In the genomic region with DNA sequence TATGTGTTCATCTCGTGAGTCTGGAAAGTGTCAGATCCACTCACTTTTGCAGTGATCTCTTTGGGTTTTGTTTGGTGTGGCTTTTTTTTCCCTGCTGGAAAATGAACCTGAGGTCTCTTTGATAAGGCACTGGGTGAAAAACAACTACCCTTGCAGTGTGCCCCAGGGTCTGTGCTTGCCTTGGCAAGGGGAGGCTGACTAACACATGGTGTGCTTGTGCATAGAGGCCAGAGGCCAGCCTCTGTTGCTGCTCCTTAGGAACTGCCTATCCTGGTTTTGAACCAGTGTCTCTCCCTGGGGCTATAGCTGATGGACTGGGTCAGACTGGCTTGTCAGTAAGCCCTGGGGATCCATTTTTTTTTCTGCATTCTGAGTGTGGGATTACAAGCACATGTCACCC, we compare ENCODE assay signal across 14 mouse cellular contexts. TPM values are rescaled to one million over a fixed set of nuclear protein-coding genes. Genes with fewer than 3 reads are reported as not detected.
"Had no signal": no experiment of that assay in that cellular context is flagged by ENCODE, and none has a peak within 500 bp of the region (broad histone marks: within the 10 kb centered on the region; RNA-seq: fewer than 3 reads in every experiment).

No protein-coding gene starts in this region.

- H3K27ac ChIP-seq: kidney, postnatal 0 days; layer of hippocampus, adult 2 months; limb, embryonic 13.5 days; neural tube, embryonic 12.5 days had no signal

- H3K27me3 ChIP-seq: limb, embryonic 13.5 days; neural tube, embryonic 12.5 days had no signal

- H3K36me3 ChIP-seq: neural tube, embryonic 12.5 days had no signal

- H3K9me3 ChIP-seq: limb, embryonic 13.5 days; neural tube, embryonic 12.5 days had no signal

- H3K4me3 ChIP-seq: layer of hippocampus, adult 2 months; limb, embryonic 13.5 days; neural tube, embryonic 12.5 days had no signal

- H3K4me2 ChIP-seq: limb, embryonic 13.5 days; neural tube, embryonic 12.5 days had no signal

- H3K9ac ChIP-seq: limb, embryonic 13.5 days; neural tube, embryonic 12.5 days had no signal

- DNase-seq: kidney, adult 11 months; kidney, adult 9 months; kidney, postnatal 36 days; left cerebral cortex, postnatal 4 days; lung, adult 18-20 months; lung, postnatal 36 days; midbrain, embryonic 14.5 days; thymus, postnatal 4 days had no signal

RNA-seq across cellular contexts. Expression of a gene that starts 1.5 kb away (rescaled TPM):
- total RNA-seq: monocyte, adult 5-6 weeks; neutrophil, adult 5-6 weeks had no signal
